Mouse (Mus musculus): ENCODE results near the gene Tti1.

DNA sequence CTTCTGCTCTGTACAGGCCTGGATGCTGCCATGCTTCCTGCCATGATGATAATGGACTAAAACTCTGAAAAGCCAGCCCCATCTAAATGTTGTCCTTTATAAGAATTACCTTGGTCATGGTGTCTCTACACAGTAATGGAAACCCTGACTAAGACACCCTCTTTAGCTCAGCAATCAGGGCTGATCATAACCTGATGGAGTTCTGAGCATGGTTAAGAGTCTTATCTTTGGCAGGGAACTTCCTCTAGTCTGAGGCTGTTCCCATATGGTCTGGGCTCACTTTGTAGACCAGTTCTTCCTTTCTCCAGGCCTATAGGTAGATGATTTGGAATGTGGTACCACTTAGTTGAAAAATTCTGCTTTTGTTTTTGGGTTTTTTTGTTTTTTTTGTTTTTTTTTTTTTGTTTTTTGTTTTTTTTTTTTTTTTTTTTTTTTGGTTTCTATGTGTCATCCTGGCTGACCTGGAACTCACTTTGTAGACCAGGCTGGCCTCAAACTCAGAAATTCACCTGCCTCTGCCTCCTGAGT lies 40.3 kb upstream of the Tti1 start:
- TF ChIP-seq CTCF (IDR thresholded peaks at IDR 0.05; ENCODE audit: low read depth) (no peak), EP300 (IDR thresholded peaks at IDR 0.05; ENCODE audit: low read depth) (no peak)
